Mouse (Mus musculus): ENCODE results near the gene Mctp1.

- TF ChIP-seq CTCF (IDR thresholded peaks at IDR 0.05; ENCODE audit: control insufficient read depth, insufficient read depth, insufficient replicate concordance, low read depth, low read length) = no peak
- TF ChIP-seq POLR2A (IDR thresholded peaks at IDR 0.05; ENCODE audit: control insufficient read depth, low read depth, low read length) = no peak
Observed at GRCm38 (mm10) chr13:76547854-76548253, 163.5 kb downstream of the Mctp1 start.
